Mouse (Mus musculus) urinary bladder, adult 2 months (tissue): ENCODE results near the gene Mrpl48. TPM values are rescaled to one million over a fixed set of nuclear protein-coding genes. Genes with fewer than 3 reads are reported as not detected.
A peak's percentile ranks its signal among the peaks of the same experiment; 100 is the strongest.
"Not testable (repeated sequence)": the region's sequence is repeated elsewhere in the genome, so short reads cannot be mapped to it uniquely, and the experiment has no call there.

Experiments used
- DNase-seq: peaks from one replicate; pipeline ENCODE4 v3.0.0; 2022; ENCODE audit warnings: low spot score
- polyA plus RNA-seq: library from polyadenylated mRNA; depleted of rRNA; stranded (reverse); fragments of >200 nt; gene quantifications from 2 replicates; pipeline ENCODE4 v1.2.3, GENCODE M21; 2012

The Mrpl48 gene
- polyA plus RNA-seq, 1 experiment = 54.3 TPM

- DNase-seq = peak; percentile 77
Measured at GRCm38 (mm10) chr7:100582727-100583236, 25.3 kb downstream of the Mrpl48 start.

- no peak for DNase-seq
Measured at GRCm38 (mm10) chr7:100582235-100582634, 25.9 kb downstream of the Mrpl48 start.

GRCm38 (mm10) chr7:100578794-100579193 is 29.3 kb downstream of the Mrpl48 start:
- no peak for DNase-seq

GRCm38 (mm10) chr7:100572704-100573103 is 35.4 kb downstream of the Mrpl48 start:
- DNase-seq = no peak

- DNase-seq = no peak
Measured at GRCm38 (mm10) chr7:100572061-100572460, 36.0 kb downstream of the Mrpl48 start.

GRCm38 (mm10) chr7:100570930-100571715 is 37.0 kb downstream of the Mrpl48 start:
- no peak for DNase-seq

GRCm38 (mm10) chr7:100569907-100570306 is 38.2 kb downstream of the Mrpl48 start:
- DNase-seq = no peak

GRCm38 (mm10) chr7:100567238-100567637 is 40.9 kb downstream of the Mrpl48 start:
- DNase-seq = not testable (repeated sequence)

GRCm38 (mm10) chr7:100561861-100562587 is 46.1 kb downstream of the Mrpl48 start:
- no peak for DNase-seq

- DNase-seq = no peak
Measured at GRCm38 (mm10) chr7:100559331-100559730, 48.8 kb downstream of the Mrpl48 start.

GRCm38 (mm10) chr7:100557241-100557640 is 50.9 kb downstream of the Mrpl48 start:
- no peak for DNase-seq

GRCm38 (mm10) chr7:100555431-100555951 is 52.6 kb downstream of the Mrpl48 start:
- DNase-seq = no peak

GRCm38 (mm10) chr7:100554939-100555338 is 53.2 kb downstream of the Mrpl48 start:
- DNase-seq = no peak

GRCm38 (mm10) chr7:100550338-100551007 is 57.6 kb downstream of the Mrpl48 start:
- no peak for DNase-seq

- no peak for DNase-seq
Measured at GRCm38 (mm10) chr7:100549796-100550195, 58.3 kb downstream of the Mrpl48 start.

- no peak for DNase-seq
Measured at GRCm38 (mm10) chr7:100547631-100548030, 60.5 kb downstream of the Mrpl48 start.

- DNase-seq = no peak
Measured at GRCm38 (mm10) chr7:100544437-100544836, 63.7 kb downstream of the Mrpl48 start.

GRCm38 (mm10) chr7:100539516-100539915 is 68.6 kb downstream of the Mrpl48 start:
- no peak for DNase-seq

- no peak for DNase-seq
Measured at GRCm38 (mm10) chr7:100537519-100537902, 70.6 kb downstream of the Mrpl48 start.

GRCm38 (mm10) chr7:100536804-100537518 is 71.1 kb downstream of the Mrpl48 start, which contains the start of gene Coa4:
Coa4 (plus strand) TSS chr7:100537071.
- DNase-seq = peak; percentile 77

GRCm38 (mm10) chr7:100535831-100536230 is 72.3 kb downstream of the Mrpl48 start:
- DNase-seq = no peak
